Mouse (Mus musculus) CD4-positive, CD25-positive, alpha-beta regulatory T cell, adult 2 months (primary cell): Measurements from ENCODE around the gene Snip1.

Experiments used
- DNase-seq: peaks from one replicate; pipeline ENCODE4 v3.0.0-alpha.2; 2012; ENCODE audit warnings: low read depth, low spot score

Snip1 gene

GRCm38 (mm10) chr4:125066490-125067370 is at the start of gene Snip1:
Gene Snip1 (plus strand): TSS chr4:125066672.
- DNase-seq, result peak; percentile 93

- DNase-seq, result no peak
Measured at GRCm38 (mm10) chr4:125017431-125017830, 49.0 kb upstream of the Snip1 start.

- DNase-seq, result peak; percentile 5
Measured at GRCm38 (mm10) chr4:125020780-125021538, 45.5 kb upstream of the Snip1 start.

GRCm38 (mm10) chr4:125029891-125030614 is 36.4 kb upstream of the Snip1 start:
- peak; percentile 95 for DNase-seq

- no peak for DNase-seq
Measured at GRCm38 (mm10) chr4:125034341-125034740, 32.1 kb upstream of the Snip1 start.

GRCm38 (mm10) chr4:125044454-125044853 is 22.0 kb upstream of the Snip1 start:
- no peak for DNase-seq

GRCm38 (mm10) chr4:125055385-125055784 is 11.1 kb upstream of the Snip1 start:
- DNase-seq, result no peak

GRCm38 (mm10) chr4:125056476-125056875 is 10.0 kb upstream of the Snip1 start:
- no peak for DNase-seq

GRCm38 (mm10) chr4:125057273-125057672 is 9.2 kb upstream of the Snip1 start:
- no peak for DNase-seq

GRCm38 (mm10) chr4:125058033-125058432 is 8.4 kb upstream of the Snip1 start:
- no peak for DNase-seq

- peak; percentile 55 for DNase-seq
Measured at GRCm38 (mm10) chr4:125059025-125059424, 7.4 kb upstream of the Snip1 start.

- DNase-seq, result peak; percentile 18
Measured at GRCm38 (mm10) chr4:125063829-125064228, 2.6 kb upstream of the Snip1 start.

- peak; percentile 83 for DNase-seq
Measured at GRCm38 (mm10) chr4:125065517-125066307, 760 bp upstream of the Snip1 start, which contains the start of gene Dnali1. Gene Dnali1 (minus strand): TSS chr4:125065703.

GRCm38 (mm10) chr4:125077700-125078099 is 11.2 kb downstream of the Snip1 start:
- no peak for DNase-seq

GRCm38 (mm10) chr4:125078698-125079097 is 12.2 kb downstream of the Snip1 start:
- DNase-seq, result no peak

GRCm38 (mm10) chr4:125084403-125085345 is 18.2 kb downstream of the Snip1 start, which contains the start of gene Meaf6:
Gene Meaf6 (plus strand): TSS chr4:125085134.
- peak; percentile 95 for DNase-seq

GRCm38 (mm10) chr4:125085346-125085841 is 18.9 kb downstream of the Snip1 start:
- peak; percentile 77 for DNase-seq

GRCm38 (mm10) chr4:125093031-125093430 is 26.6 kb downstream of the Snip1 start:
- no peak for DNase-seq

- DNase-seq, result no peak
Measured at GRCm38 (mm10) chr4:125096066-125096465, 29.6 kb downstream of the Snip1 start.

- DNase-seq, result no peak
Measured at GRCm38 (mm10) chr4:125097412-125097811, 30.9 kb downstream of the Snip1 start.
